ENCODE assay signal across 8 mouse cellular contexts in the genomic region with DNA sequence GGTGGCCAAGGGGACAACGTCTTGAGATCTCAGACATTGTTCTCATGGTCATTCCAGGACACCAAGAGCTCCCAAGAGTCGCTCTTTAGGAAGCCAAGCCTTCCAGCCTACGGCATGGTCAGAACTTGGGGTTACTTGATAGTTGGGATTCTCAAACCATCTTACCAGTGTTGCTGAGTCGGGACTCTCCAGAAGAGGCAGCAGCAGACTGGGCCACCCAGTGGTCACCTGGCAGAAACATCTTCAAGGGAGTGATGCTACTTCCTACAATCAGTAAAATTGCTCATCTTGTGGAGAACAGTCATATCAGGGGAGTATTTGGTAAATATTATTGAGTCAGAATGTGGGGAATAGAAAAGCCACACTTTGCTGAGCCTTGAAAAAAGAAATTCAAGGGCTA.
A peak's percentile ranks its signal among the peaks of the same experiment; 100 is the strongest.
DNase-seq lines count a peak whose midpoint lies in the region; ATAC-seq and TF ChIP-seq lines count a peak whose summit lies in the region.

No protein-coding gene starts in this region.

- no peak overlapping the region for H3K9ac ChIP-seq in kidney, postnatal 0 days (ENCODE audit: low read depth, low read length)

- H3K9me3 ChIP-seq in kidney, postnatal 0 days (replicated peaks; ENCODE audit: low read length) = no peaks in the 10 kb centered on the region

- peak; percentile 57 for TF ChIP-seq CTCF in kidney, postnatal 0 days (IDR thresholded peaks at IDR 0.05; ENCODE audit: low read depth)

- no peaks in the 10 kb centered on the region for H3K4me1 ChIP-seq in kidney, postnatal 0 days (replicated peaks; ENCODE audit: insufficient read depth, low read length)

- ATAC-seq in kidney, postnatal 0 days (replicated peaks; ENCODE audit: low FRiP score, low read depth) = no peak

- WGBS in kidney, postnatal 0 days = 67% methylated on average over 4 of the region's 4 CpGs

- H3K4me3 ChIP-seq in kidney, postnatal 0 days (replicated peaks; ENCODE audit: low read depth, low read length) = no peak overlapping the region

- H3K27ac ChIP-seq in kidney, postnatal 0 days = no peak overlapping the region

- no peaks in the 10 kb centered on the region for H3K27me3 ChIP-seq in kidney, postnatal 0 days (ENCODE audit: insufficient read depth, low read length)

- H3K36me3 ChIP-seq in kidney, postnatal 0 days (ENCODE audit: insufficient read depth, low read length) = no peaks in the 10 kb centered on the region

- no peak for DNase-seq in kidney, postnatal 0 days (ENCODE audit: low spot score)
- no peak for DNase-seq in kidney, adult 9 months
- peak; percentile 16 for DNase-seq in urinary bladder, postnatal 14 days (ENCODE audit: low spot score)
- no peak for DNase-seq in urinary bladder, adult 2 months (ENCODE audit: low spot score)
- DNase-seq in cerebellum, postnatal 14 days = peak; percentile 70 to 73
- no peak for DNase-seq in MN1 (ENCODE audit: low spot score)
- no peak for DNase-seq in layer of hippocampus, adult 9-10 months (ENCODE audit: low spot score)
- no peak for DNase-seq in urinary bladder, postnatal 10 days (ENCODE audit: low spot score)

- H3K4me2 ChIP-seq in kidney, postnatal 0 days (ENCODE audit: low read length) = no peak overlapping the region

Comparison
In these comparisons a context has a peak if more than half of its experiments do, and no peak if none do; other contexts are left out.
1. DNase-seq: peak in urinary bladder, postnatal 14 days (single experiment) and cerebellum, postnatal 14 days (2 of 2); none in kidney, postnatal 0 days (single experiment), kidney, adult 9 months (single experiment), urinary bladder, adult 2 months (single experiment), MN1 (single experiment), layer of hippocampus, adult 9-10 months (single experiment) and urinary bladder, postnatal 10 days (single experiment).